Mouse (Mus musculus) limb, embryonic 14.5 days (tissue): ENCODE data around the gene Vmn1r178. TPM values are rescaled to one million over a fixed set of nuclear protein-coding genes. Genes with fewer than 3 reads are reported as not detected.
"Not testable (repeated sequence)": the region's sequence is repeated elsewhere in the genome, so short reads cannot be mapped to it uniquely, and the experiment has no call there.

Source experiments
- ATAC-seq: fragments of 200-750 bp; cut with Nextera tagmentation; 2 replicates; pipeline ENCODE4 v1.8.0; 2017; ENCODE audit warnings: low read depth, moderate number of reproducible peaks, moderate TSS enrichment; ENCODE audit not compliant: low FRiP score
- DNase-seq: peaks from one replicate; pipeline ENCODE4 v3.0.0-alpha.2; 2015; ENCODE audit warnings: low spot score
- H3K27ac ChIP-seq: fragments of 300-500 bp; sonication (generic); replicated peaks from 2 replicates; pipeline ENCODE4 v1.5.1; 2014; ENCODE audit warnings: low read depth, mild to moderate bottlenecking, low read length, moderate library complexity, mixed read lengths
- H3K27me3 ChIP-seq: fragments of 300-500 bp; sonication (generic); 2 replicates; pipeline ENCODE4 v1.6.1; 2014; ENCODE audit warnings: low read length, mixed read lengths; ENCODE audit not compliant: control insufficient read depth, insufficient read depth
- H3K36me3 ChIP-seq: fragments of 300-500 bp; sonication (generic); 2 replicates; pipeline ENCODE4 v1.6.1; 2014; ENCODE audit warnings: mild to moderate bottlenecking, low read length, moderate library complexity, mixed read lengths; ENCODE audit not compliant: control insufficient read depth, insufficient read depth
- H3K4me1 ChIP-seq: fragments of 300-500 bp; sonication (generic); 2 replicates; pipeline ENCODE4 v1.6.1; 2014; ENCODE audit warnings: antibody characterized with exemption, low read length, mixed read lengths; ENCODE audit not compliant: control insufficient read depth, insufficient read depth
- H3K4me2 ChIP-seq: fragments of 300-500 bp; sonication (generic); replicated peaks from 2 replicates; pipeline ENCODE4 v1.6.1; 2014; ENCODE audit warnings: low read depth, mild to moderate bottlenecking, low read length, moderate library complexity; ENCODE audit not compliant: severe bottlenecking
- H3K4me3 ChIP-seq: fragments of 300-500 bp; sonication (generic); replicated peaks from 2 replicates; pipeline ENCODE4 v1.5.1; 2014; ENCODE audit warnings: low read length
- H3K9ac ChIP-seq: fragments of 300-500 bp; sonication (generic); 2 replicates; pipeline ENCODE4 v1.6.1; 2014; ENCODE audit warnings: mild to moderate bottlenecking, low read depth, low read length, moderate library complexity; ENCODE audit not compliant: severe bottlenecking
- H3K9me3 ChIP-seq: fragments of 300-500 bp; sonication (generic); 2 replicates; pipeline ENCODE4 v1.6.1; 2016; ENCODE audit warnings: low read length; ENCODE audit not compliant: control insufficient read depth
- POLR2A ChIP-seq: fragments of 200-500 bp; IDR thresholded peaks from 2 replicates; pipeline ENCODE4 v1.8.0; 2012; ENCODE audit warnings: inconsistent platforms, mild to moderate bottlenecking, moderate library complexity, borderline replicate concordance; ENCODE audit not compliant: insufficient read depth, insufficient read length; ENCODE audit errors: extremely low read depth
- WGBS: fragments of 180-500 bp; shearing (Covaris S2); extraction: QIAGEN DNeasy Blood & Tissue Kit; methylation state at CpG from one replicate; pipeline ENCODE4 v1.1.7; 2014; 5-methylcytosine and 5-hydroxymethylcytosine counted together
- polyA plus RNA-seq, 2 experiments: library from polyadenylated mRNA; depleted of rRNA in 1 of 2; stranded (reverse) in 1 of 2; unstranded in 1 of 2; fragments of >200 nt; fragmentation: Nextera tagmentation in 1 of 2; extraction: Ambion mirVana in 1 of 2; gene quantifications; 2 replicates each; pipeline versions ENCODE4 v1.2.1 to v1.2.3; 2012 to 2014

Vmn1r178 gene
- polyA plus RNA-seq (2012; rRNA removed) = not detected in 2 replicates
- polyA plus RNA-seq (2014; fragmentation: Nextera tagmentation; extraction: Ambion mirVana) = not detected in 2 replicates

DNA sequence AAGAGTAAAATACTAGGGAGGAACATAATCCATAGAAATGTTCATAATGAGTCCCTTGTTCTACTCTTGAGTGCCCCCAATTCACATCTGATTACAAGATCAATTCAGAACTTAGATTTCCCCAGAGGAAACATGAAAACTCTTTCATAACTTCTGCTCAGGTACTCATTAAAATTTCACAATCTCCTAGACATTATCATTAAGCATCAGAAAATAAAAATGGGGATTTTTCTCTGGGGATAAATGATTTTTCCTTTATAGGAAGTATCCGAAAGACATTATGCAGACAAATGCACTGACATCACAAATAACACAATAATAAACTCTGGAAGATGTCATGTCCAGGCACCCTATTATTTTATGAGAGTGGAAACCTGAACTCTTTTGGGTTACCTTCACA, at the start of gene Vmn1r178:
Gene Vmn1r178, plus strand, starts transcription at position 301 of the 400 bp plus-strand sequence.
- H3K4me2 ChIP-seq = no peak within 1 kb of the TSS
- ATAC-seq (no peak), DNase-seq (no peak)
- no peaks in the 10 kb centered on the region for H3K9me3 ChIP-seq
- no peaks in the 10 kb centered on the region for H3K27me3 ChIP-seq
- no peak within 1 kb of the TSS for H3K4me3 ChIP-seq
- H3K9ac ChIP-seq = no peak within 1 kb of the TSS
- no peak for TF ChIP-seq POLR2A
- no peak within 1 kb of the TSS for H3K27ac ChIP-seq
- no peaks in the 10 kb centered on the region for H3K36me3 ChIP-seq
- WGBS = 80% methylated on average over 1 of the region's 1 CpGs
- no peaks in the 10 kb centered on the region for H3K4me1 ChIP-seq

DNA sequence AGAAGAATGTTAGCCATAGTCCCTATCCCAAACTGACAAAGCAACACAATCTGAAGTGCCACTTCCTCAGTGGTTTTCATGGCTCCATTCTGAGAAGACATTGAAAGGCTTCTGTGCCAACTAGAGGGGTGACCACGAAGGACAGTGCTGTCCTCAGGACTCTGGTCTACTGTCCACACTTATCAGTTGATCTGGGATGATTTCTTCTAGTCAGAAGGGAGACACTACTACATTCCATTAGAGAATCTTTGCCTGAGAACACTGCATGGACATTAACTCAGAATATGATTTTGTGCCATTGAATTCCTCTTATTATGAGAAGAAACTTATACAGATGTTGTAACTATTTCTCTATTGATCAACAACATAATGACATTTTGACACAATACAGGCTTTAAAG, 25.5 kb upstream of the Vmn1r178 start, which contains the start of gene Vmn1r177:
Gene Vmn1r177, minus strand, starts transcription at position 101 of the 400 bp plus-strand sequence.
- H3K4me2 ChIP-seq, DNase-seq, H3K9me3 ChIP-seq, H3K4me1 ChIP-seq, H3K27ac ChIP-seq, H3K36me3 ChIP-seq, H3K27me3 ChIP-seq, H3K4me3 ChIP-seq, H3K9ac ChIP-seq, ATAC-seq: not testable (repeated sequence)
- WGBS = 22% methylated on average over 1 of the region's 1 CpGs

DNA sequence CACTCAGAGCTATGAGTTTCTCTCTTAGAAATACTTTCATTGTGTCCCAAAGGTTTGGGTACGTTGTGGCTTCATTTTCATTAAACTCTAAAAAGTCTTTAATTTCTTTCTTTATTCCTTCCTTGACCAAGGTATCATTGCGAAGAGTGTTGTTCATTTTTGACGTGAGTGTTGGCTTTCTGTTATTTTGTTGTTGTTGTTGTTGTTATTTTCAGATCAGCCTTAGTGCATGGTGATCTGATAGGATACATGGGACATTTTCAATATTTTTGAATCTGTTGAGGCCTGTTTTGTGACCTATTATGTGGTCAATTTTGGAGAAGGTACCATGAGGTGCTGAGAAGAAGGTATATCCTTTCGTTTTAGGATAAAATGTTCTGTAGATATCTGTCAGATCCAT, 14.9 kb upstream of the Vmn1r178 start:
- H3K9ac ChIP-seq, H3K4me2 ChIP-seq, H3K9me3 ChIP-seq, H3K27me3 ChIP-seq, H3K36me3 ChIP-seq, H3K4me1 ChIP-seq, ATAC-seq, H3K4me3 ChIP-seq, H3K27ac ChIP-seq: not testable (repeated sequence)
- peak; percentile 2 for DNase-seq
- WGBS = 57% methylated on average over 3 of the region's 4 CpGs

DNA sequence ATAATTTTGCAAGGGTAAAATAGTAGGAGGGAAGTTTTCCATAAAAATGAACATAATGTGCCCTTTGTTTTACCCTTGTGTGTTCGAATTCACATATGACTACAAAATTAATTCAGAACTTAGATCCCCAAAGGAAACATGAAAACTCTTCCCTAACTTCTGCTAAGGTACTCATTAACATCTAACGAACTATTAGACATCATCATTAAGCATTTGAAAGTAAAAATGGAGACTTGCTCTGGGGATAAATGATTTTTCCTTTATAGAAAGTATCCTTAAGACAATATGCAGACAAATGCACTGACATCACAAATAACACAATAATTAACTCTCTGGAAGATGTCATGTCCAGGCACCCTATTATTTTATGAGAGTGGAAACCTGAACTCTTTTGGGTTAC, 34.9 kb downstream of the Vmn1r178 start, which contains the start of gene Vmn1r179:
Gene Vmn1r179, plus strand, starts transcription at position 301 of the 400 bp plus-strand sequence.
- Histone ChIP-seq H3K27me3 (no peaks in the 10 kb centered on the region), H3K4me2 (no peak within 1 kb of the TSS), H3K36me3 (no peaks in the 10 kb centered on the region), H3K4me3 (no peak within 1 kb of the TSS), H3K9me3 (peaks cover 9% of the 10 kb centered on the region), H3K27ac (no peak within 1 kb of the TSS), H3K4me1 (no peaks in the 10 kb centered on the region), H3K9ac (no peak within 1 kb of the TSS)
- no peak for ATAC-seq
- DNase-seq = no peak
- TF ChIP-seq POLR2A = no peak
- 53% methylated on average over 2 of the region's 2 CpGs for WGBS

Other genes starting within 250 kb of the Vmn1r178 start
- gene Vmn1r172, start 233.7 kb upstream of the Vmn1r178 start, polyA plus RNA-seq (2012; rRNA removed) = not detected in 2 replicates
- not detected in 2 replicates for gene Vmn1r172, start 233.7 kb upstream of the Vmn1r178 start, polyA plus RNA-seq (2014; fragmentation: Nextera tagmentation; extraction: Ambion mirVana)
- not detected in 2 replicates for gene Vmn1r173, start 191.3 kb upstream of the Vmn1r178 start, polyA plus RNA-seq (2012; rRNA removed)
- not detected in 2 replicates for gene Vmn1r173, start 191.3 kb upstream of the Vmn1r178 start, polyA plus RNA-seq (2014; fragmentation: Nextera tagmentation; extraction: Ambion mirVana)
- gene Vmn1r174, start 139.7 kb upstream of the Vmn1r178 start, polyA plus RNA-seq (2012; rRNA removed) = not detected in 2 replicates
- not detected in 2 replicates for gene Vmn1r174, start 139.7 kb upstream of the Vmn1r178 start, polyA plus RNA-seq (2014; fragmentation: Nextera tagmentation; extraction: Ambion mirVana)
- not detected in 2 replicates for gene Vmn1r175, start 81.4 kb upstream of the Vmn1r178 start, polyA plus RNA-seq (2012; rRNA removed)
- not detected in 2 replicates for gene Vmn1r175, start 81.4 kb upstream of the Vmn1r178 start, polyA plus RNA-seq (2014; fragmentation: Nextera tagmentation; extraction: Ambion mirVana)
- gene Vmn1r176, start 54.6 kb upstream of the Vmn1r178 start, polyA plus RNA-seq (2012; rRNA removed) = not detected in 2 replicates
- gene Vmn1r176, start 54.6 kb upstream of the Vmn1r178 start, polyA plus RNA-seq (2014; fragmentation: Nextera tagmentation; extraction: Ambion mirVana) = not detected in 2 replicates
- not detected in 2 replicates for gene Vmn1r177, start 25.6 kb upstream of the Vmn1r178 start, polyA plus RNA-seq (2012; rRNA removed)
- gene Vmn1r177, start 25.6 kb upstream of the Vmn1r178 start, polyA plus RNA-seq (2014; fragmentation: Nextera tagmentation; extraction: Ambion mirVana) = not detected in 2 replicates
- not detected in 2 replicates for gene Vmn1r179, start 35.0 kb downstream of the Vmn1r178 start, polyA plus RNA-seq (2012; rRNA removed)
- not detected in 2 replicates for gene Vmn1r179, start 35.0 kb downstream of the Vmn1r178 start, polyA plus RNA-seq (2014; fragmentation: Nextera tagmentation; extraction: Ambion mirVana)
- not detected in 2 replicates for gene Vmn1r180, start 58.6 kb downstream of the Vmn1r178 start, polyA plus RNA-seq (2012; rRNA removed)
- not detected in 2 replicates for gene Vmn1r180, start 58.6 kb downstream of the Vmn1r178 start, polyA plus RNA-seq (2014; fragmentation: Nextera tagmentation; extraction: Ambion mirVana)
- gene Vmn1r181, start 82.6 kb downstream of the Vmn1r178 start, polyA plus RNA-seq (2012; rRNA removed) = not detected in 2 replicates
- not detected in 2 replicates for gene Vmn1r181, start 82.6 kb downstream of the Vmn1r178 start, polyA plus RNA-seq (2014; fragmentation: Nextera tagmentation; extraction: Ambion mirVana)
- gene V1rd19, start 109.7 kb downstream of the Vmn1r178 start, polyA plus RNA-seq (2012; rRNA removed) = not detected in 2 replicates
- gene V1rd19, start 109.7 kb downstream of the Vmn1r178 start, polyA plus RNA-seq (2014; fragmentation: Nextera tagmentation; extraction: Ambion mirVana) = not detected in 2 replicates
- gene Vmn1r183, start 161.2 kb downstream of the Vmn1r178 start, polyA plus RNA-seq (2012; rRNA removed) = not detected in 2 replicates
- not detected in 2 replicates for gene Vmn1r183, start 161.2 kb downstream of the Vmn1r178 start, polyA plus RNA-seq (2014; fragmentation: Nextera tagmentation; extraction: Ambion mirVana)
- 24.0 and 24.4 TPM in 2 replicates for gene Zfp180, start 189.9 kb downstream of the Vmn1r178 start, polyA plus RNA-seq (2012; rRNA removed)
- 19.6 and 21.9 TPM in 2 replicates for gene Zfp180, start 189.9 kb downstream of the Vmn1r178 start, polyA plus RNA-seq (2014; fragmentation: Nextera tagmentation; extraction: Ambion mirVana)
- 3.6 and 5.1 TPM in 2 replicates for gene Zfp112, start 220.3 kb downstream of the Vmn1r178 start, polyA plus RNA-seq (2012; rRNA removed)
- 5.9 and 8.5 TPM in 2 replicates for gene Zfp112, start 220.3 kb downstream of the Vmn1r178 start, polyA plus RNA-seq (2014; fragmentation: Nextera tagmentation; extraction: Ambion mirVana)
- gene Zfp235, start 242.2 kb downstream of the Vmn1r178 start, polyA plus RNA-seq (2012; rRNA removed) = 13.5 and 16.7 TPM in 2 replicates
- gene Zfp235, start 242.2 kb downstream of the Vmn1r178 start, polyA plus RNA-seq (2014; fragmentation: Nextera tagmentation; extraction: Ambion mirVana) = 17.5 and 20.9 TPM in 2 replicates